Mouse (Mus musculus) limb, embryonic 11.5 days (tissue): ENCODE data around the gene Gpalpp1. TPM values are rescaled to one million over a fixed set of nuclear protein-coding genes. Genes with fewer than 3 reads are reported as not detected.

ENCODE experiments used
- ATAC-seq: fragments of 200-750 bp; cut with Nextera tagmentation; 2 replicates; pipeline ENCODE4 v1.8.0; 2017; ENCODE audit warnings: low read depth; ENCODE audit not compliant: insufficient number of reproducible peaks, low FRiP score, low TSS enrichment
- DNase-seq: peaks from one replicate; pipeline ENCODE4 v3.0.0-alpha.2; 2015; ENCODE audit warnings: low spot score
- H3K27ac ChIP-seq: fragments of 300-500 bp; sonication (generic); replicated peaks from 2 replicates; pipeline ENCODE4 v1.5.1; 2014; ENCODE audit warnings: low read depth, mild to moderate bottlenecking, low read length
- H3K27me3 ChIP-seq: fragments of 300-500 bp; sonication (generic); 2 replicates; pipeline ENCODE4 v1.6.1; 2014; ENCODE audit warnings: mild to moderate bottlenecking, low read length, mixed read lengths; ENCODE audit not compliant: control insufficient read depth, insufficient read depth
- H3K36me3 ChIP-seq: fragments of 300-500 bp; sonication (generic); 2 replicates; pipeline ENCODE4 v1.6.1; 2014; ENCODE audit warnings: mild to moderate bottlenecking, low read length, moderate library complexity, mixed read lengths; ENCODE audit not compliant: control insufficient read depth, insufficient read depth
- H3K4me1 ChIP-seq: fragments of 300-500 bp; sonication (generic); 2 replicates; pipeline ENCODE4 v1.6.1; 2014; ENCODE audit warnings: low read length, mixed read lengths; ENCODE audit not compliant: control insufficient read depth, insufficient read depth
- H3K4me2 ChIP-seq: fragments of 300-500 bp; sonication (generic); 2 replicates; pipeline ENCODE4 v1.6.1; 2014; ENCODE audit warnings: low read depth, mild to moderate bottlenecking, moderate library complexity; ENCODE audit not compliant: severe bottlenecking
- H3K4me3 ChIP-seq: fragments of 300-500 bp; sonication (generic); 2 replicates; pipeline ENCODE4 v1.5.1; 2014; ENCODE audit warnings: low read depth, low read length
- H3K9ac ChIP-seq: fragments of 300-500 bp; sonication (generic); 2 replicates; pipeline ENCODE4 v1.6.1; 2014; ENCODE audit warnings: mild to moderate bottlenecking, low read length
- H3K9me3 ChIP-seq: fragments of 300-500 bp; sonication (generic); 2 replicates; pipeline ENCODE4 v1.6.1; 2016; ENCODE audit warnings: low read length; ENCODE audit not compliant: control insufficient read depth
- WGBS: fragments of 180-500 bp; shearing (Covaris S2); extraction: QIAGEN DNeasy Blood & Tissue Kit; methylation state at CpG from one replicate; pipeline ENCODE4 v1.1.7; 2014; 5-methylcytosine and 5-hydroxymethylcytosine counted together
- polyA plus RNA-seq: library from polyadenylated mRNA; unstranded; fragments of >200 nt; fragmentation: Nextera tagmentation; extraction: Ambion mirVana; gene quantifications from 2 replicates; pipeline ENCODE4 v1.2.1, GENCODE M21; 2014

The Gpalpp1 gene
- polyA plus RNA-seq, 1 experiment from 2014 or later = 15.0 TPM

GRCm38 (mm10) chr14:76150499-76150898 lies 39.9 kb upstream of the Gpalpp1 start:
- DNase-seq = no peak
- H3K4me2 ChIP-seq = no peak overlapping the region
- H3K9me3 ChIP-seq = no peaks in the 10 kb centered on the region
- H3K27ac ChIP-seq = no peak overlapping the region
- ATAC-seq = no peak
- H3K27me3 ChIP-seq = no peaks in the 10 kb centered on the region
- WGBS = 83% methylated on average over 11 of the region's 11 CpGs
- no peak overlapping the region for H3K4me3 ChIP-seq
- peaks cover 5% of the 10 kb centered on the region; the same call in 1 of the 2 replicates for H3K4me1 ChIP-seq
- H3K36me3 ChIP-seq = no peaks in the 10 kb centered on the region
- H3K9ac ChIP-seq = no peak overlapping the region

GRCm38 (mm10) chr14:76149531-76150179 lies 39.1 kb upstream of the Gpalpp1 start:
- Histone ChIP-seq H3K4me2 (peak overlapping the region; percentile 22; the same call in 1 of the 2 replicates), H3K27ac (no peak overlapping the region), H3K27me3 (no peaks in the 10 kb centered on the region), H3K4me1 (peaks cover 5% of the 10 kb centered on the region; the same call in 1 of the 2 replicates), H3K9me3 (no peaks in the 10 kb centered on the region), H3K36me3 (no peaks in the 10 kb centered on the region), H3K9ac (no peak overlapping the region), H3K4me3 (no peak overlapping the region)
- ATAC-seq (no peak), DNase-seq (peak; percentile 40)
- WGBS = 44% methylated on average over 13 of the region's 13 CpGs

GRCm38 (mm10) chr14:76148294-76148693 lies 37.7 kb upstream of the Gpalpp1 start:
- H3K4me3 ChIP-seq = no peak overlapping the region
- no peak overlapping the region for H3K27ac ChIP-seq
- DNase-seq (no peak), ATAC-seq (no peak)
- H3K9ac ChIP-seq = no peak overlapping the region
- no peaks in the 10 kb centered on the region for H3K9me3 ChIP-seq
- no peaks in the 10 kb centered on the region for H3K27me3 ChIP-seq
- H3K4me1 ChIP-seq = peaks cover 3% of the 10 kb centered on the region; the same call in 1 of the 2 replicates
- H3K36me3 ChIP-seq = no peaks in the 10 kb centered on the region
- H3K4me2 ChIP-seq = no peak overlapping the region
- 87% methylated on average over 10 of the region's 10 CpGs for WGBS

GRCm38 (mm10) chr14:76147061-76147460 lies 36.5 kb upstream of the Gpalpp1 start:
- no peak for ATAC-seq
- 62% methylated on average over 6 of the region's 6 CpGs for WGBS
- H3K27me3 ChIP-seq = no peaks in the 10 kb centered on the region
- DNase-seq = no peak
- H3K36me3 ChIP-seq = no peaks in the 10 kb centered on the region
- no peak overlapping the region for H3K27ac ChIP-seq
- H3K4me1 ChIP-seq = peaks cover 3% of the 10 kb centered on the region; the same call in 1 of the 2 replicates
- H3K9ac ChIP-seq = no peak overlapping the region
- H3K9me3 ChIP-seq = no peaks in the 10 kb centered on the region
- H3K4me3 ChIP-seq = no peak overlapping the region
- no peak overlapping the region for H3K4me2 ChIP-seq

- Histone ChIP-seq H3K4me1 (peaks cover 3% of the 10 kb centered on the region; the same call in 1 of the 2 replicates), H3K4me3 (no peak overlapping the region), H3K4me2 (no peak overlapping the region), H3K9ac (no peak overlapping the region), H3K27me3 (no peaks in the 10 kb centered on the region), H3K9me3 (no peaks in the 10 kb centered on the region), H3K27ac (no peak overlapping the region), H3K36me3 (no peaks in the 10 kb centered on the region)
- WGBS = 66% methylated on average over 7 of the region's 7 CpGs
- DNase-seq = no peak
- no peak for ATAC-seq
Measured at GRCm38 (mm10) chr14:76145868-76146267, 35.3 kb upstream of the Gpalpp1 start.

GRCm38 (mm10) chr14:76145248-76145647 lies 34.7 kb upstream of the Gpalpp1 start:
- Histone ChIP-seq H3K27ac (no peak overlapping the region), H3K9me3 (no peaks in the 10 kb centered on the region), H3K27me3 (no peaks in the 10 kb centered on the region), H3K4me1 (peaks cover 3% of the 10 kb centered on the region; the same call in 1 of the 2 replicates), H3K4me3 (no peak overlapping the region), H3K4me2 (no peak overlapping the region), H3K9ac (no peak overlapping the region), H3K36me3 (no peaks in the 10 kb centered on the region)
- DNase-seq (no peak), ATAC-seq (no peak)
- WGBS = 87% methylated on average over 1 of the region's 1 CpGs

- 96% methylated on average over 4 of the region's 4 CpGs for WGBS
- no peaks in the 10 kb centered on the region for H3K27me3 ChIP-seq
- no peak overlapping the region for H3K9ac ChIP-seq
- no peaks in the 10 kb centered on the region for H3K4me1 ChIP-seq
- no peak overlapping the region for H3K27ac ChIP-seq
- no peak overlapping the region for H3K4me3 ChIP-seq
- H3K4me2 ChIP-seq = no peak overlapping the region
- no peak for DNase-seq
- peaks cover 8% of the 10 kb centered on the region for H3K36me3 ChIP-seq
- no peaks in the 10 kb centered on the region for H3K9me3 ChIP-seq
- ATAC-seq = no peak
Measured at GRCm38 (mm10) chr14:76134975-76135374, 24.4 kb upstream of the Gpalpp1 start.

GRCm38 (mm10) chr14:76128174-76128573 lies 17.6 kb upstream of the Gpalpp1 start:
- 90% methylated on average over 4 of the region's 4 CpGs for WGBS
- no peaks in the 10 kb centered on the region for H3K27me3 ChIP-seq
- no peaks in the 10 kb centered on the region for H3K4me1 ChIP-seq
- H3K4me2 ChIP-seq = no peak overlapping the region
- H3K9me3 ChIP-seq = no peaks in the 10 kb centered on the region
- peaks cover 19% of the 10 kb centered on the region for H3K36me3 ChIP-seq
- H3K4me3 ChIP-seq = no peak overlapping the region
- no peak overlapping the region for H3K27ac ChIP-seq
- DNase-seq (no peak), ATAC-seq (no peak)
- no peak overlapping the region for H3K9ac ChIP-seq

GRCm38 (mm10) chr14:76127311-76127710 lies 16.8 kb upstream of the Gpalpp1 start:
- Histone ChIP-seq H3K27me3 (no peaks in the 10 kb centered on the region), H3K4me2 (no peak overlapping the region), H3K4me1 (no peaks in the 10 kb centered on the region), H3K27ac (no peak overlapping the region), H3K9me3 (no peaks in the 10 kb centered on the region), H3K36me3 (peaks cover 21% of the 10 kb centered on the region), H3K4me3 (no peak overlapping the region), H3K9ac (no peak overlapping the region)
- ATAC-seq (no peak), DNase-seq (no peak)
- WGBS = 89% methylated on average over 3 of the region's 3 CpGs
